Mouse (Mus musculus) bone marrow macrophage, adult 2 months (primary cell): ENCODE data around the gene Ccdc27. TPM values are rescaled to one million over a fixed set of nuclear protein-coding genes. Genes with fewer than 3 reads are reported as not detected.

Experiments used
- H3K27ac ChIP-seq: 2 replicates; pipeline ENCODE4 v1.5.1; 2012; ENCODE audit warnings: low read depth, low read length; ENCODE audit not compliant: insufficient read depth
- H3K4me1 ChIP-seq: 2 replicates; pipeline ENCODE4 v1.6.1; 2012; ENCODE audit warnings: low read length; ENCODE audit not compliant: control insufficient read depth, insufficient read depth
- H3K4me3 ChIP-seq: 2 replicates; pipeline ENCODE4 v1.5.1; 2012; ENCODE audit warnings: mild to moderate bottlenecking, low read length, moderate library complexity; ENCODE audit not compliant: insufficient read depth
- CTCF ChIP-seq: IDR thresholded peaks from 2 replicates; pipeline ENCODE4 v1.5.1; 2012; ENCODE audit warnings: low read depth, mild to moderate bottlenecking, low read length, moderate library complexity
- POLR2A ChIP-seq: IDR thresholded peaks from 2 replicates; pipeline ENCODE4 v1.6.1; 2012; ENCODE audit warnings: mild to moderate bottlenecking, low read depth, low read length, borderline replicate concordance
- polyA plus RNA-seq: library from polyadenylated mRNA; stranded (reverse); fragments of >200 nt; gene quantifications from 2 replicates; pipeline ENCODE4 v1.2.4, GENCODE M21; 2012; ENCODE audit not compliant: missing spikeins, insufficient read depth, insufficient read length

Ccdc27 gene
- polyA plus RNA-seq, 1 experiment, result not detected

DNA sequence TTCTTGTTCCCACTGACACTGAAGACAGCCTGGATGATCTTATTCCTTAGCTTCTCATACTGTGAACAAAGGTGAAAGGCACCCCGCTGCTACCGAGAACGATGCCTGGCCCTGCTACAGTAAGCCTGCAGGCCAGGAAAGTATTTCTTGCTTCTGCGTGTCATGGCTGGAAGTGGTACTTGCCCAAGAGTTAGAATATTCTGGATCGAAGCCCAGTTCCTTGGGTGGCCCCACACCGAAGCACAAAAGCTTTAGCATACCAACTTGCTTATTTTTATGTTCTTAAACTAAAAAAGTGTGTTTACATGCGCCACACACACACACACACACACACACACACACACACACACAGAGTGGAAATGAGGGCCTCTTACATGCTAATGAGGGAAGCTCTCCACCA is 14.4 kb downstream of the Ccdc27 start:
- no peak overlapping the region for H3K4me3 ChIP-seq
- TF ChIP-seq POLR2A, result no peak
- TF ChIP-seq CTCF, result no peak

DNA sequence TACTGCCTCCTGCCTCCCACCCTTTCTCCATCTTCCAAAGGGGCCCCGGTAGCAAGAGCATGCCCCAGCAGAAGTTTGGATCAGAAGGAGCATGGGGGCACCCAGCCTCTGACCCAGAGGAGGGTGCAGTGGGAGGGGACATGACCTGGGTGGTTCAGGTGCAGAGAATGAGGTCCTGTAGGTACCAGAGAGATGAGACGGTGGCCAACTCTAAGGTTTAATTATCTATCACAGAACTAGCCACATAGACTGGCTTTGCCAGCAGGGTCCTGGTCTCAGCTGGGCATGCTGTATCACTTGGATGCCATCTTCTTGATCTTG is 16.1 kb downstream of the Ccdc27 start:
- no peak overlapping the region for H3K4me3 ChIP-seq
- H3K27ac ChIP-seq, result no peak overlapping the region
- TF ChIP-seq POLR2A, result no peak
- TF ChIP-seq CTCF, result no peak
- no peaks in the 10 kb centered on the region for H3K4me1 ChIP-seq

More for the DNA sequence above, 14.4 kb downstream of the Ccdc27 start:
- H3K27ac ChIP-seq, result no peak overlapping the region
- H3K4me1 ChIP-seq, result no peaks in the 10 kb centered on the region

DNA sequence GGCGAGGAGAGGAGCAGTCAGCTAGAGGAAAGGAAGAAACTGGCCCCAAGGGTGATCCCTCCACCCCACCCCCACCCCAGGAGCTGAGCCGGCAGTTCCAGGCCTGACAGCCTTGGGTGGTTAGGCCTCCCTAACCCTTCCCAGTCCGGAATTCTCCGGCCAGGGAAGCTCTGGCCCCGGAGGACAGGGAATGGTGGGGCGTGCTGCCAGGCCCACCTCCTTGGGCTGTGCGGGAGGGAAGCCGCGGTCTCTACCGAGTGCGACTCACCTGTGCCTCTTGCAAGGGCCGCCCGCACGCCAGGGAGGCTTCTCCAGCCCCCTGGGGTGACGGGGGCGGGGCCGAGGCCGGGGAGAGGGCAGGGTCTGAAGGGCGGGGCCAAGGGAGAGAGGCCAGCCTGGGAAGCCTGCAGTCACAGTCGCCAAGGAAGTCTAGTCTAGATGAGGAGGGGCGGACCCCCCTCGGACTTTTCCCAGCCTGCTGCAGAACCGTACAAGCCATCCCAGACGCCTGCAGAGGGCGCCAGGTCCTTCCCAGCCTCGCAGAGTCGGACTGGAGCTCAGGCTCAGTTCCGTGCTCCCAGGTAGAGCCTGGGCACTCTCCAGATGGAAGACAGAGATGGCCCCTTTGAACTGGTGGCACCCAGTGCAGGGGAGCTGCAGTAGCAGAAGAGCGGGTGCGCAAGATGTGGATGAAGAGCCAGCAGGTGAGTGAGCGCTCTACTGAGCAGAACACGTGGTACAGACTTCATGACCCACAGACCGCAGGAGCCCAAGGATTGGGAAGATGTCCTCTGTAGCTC is 16.6 kb downstream of the Ccdc27 start, which contains the start of gene Smim1:
Gene Smim1, minus strand, starts transcription at position 590 of the 800 bp plus-strand sequence.
- Histone ChIP-seq H3K4me3 (peak within 1 kb of the TSS; percentile 25), H3K27ac (no peak within 1 kb of the TSS)
- TF ChIP-seq POLR2A, result no peak
- TF ChIP-seq CTCF, result 0 out of 2 replicates have a peak, but pooled peaks have one; percentile 12

DNA sequence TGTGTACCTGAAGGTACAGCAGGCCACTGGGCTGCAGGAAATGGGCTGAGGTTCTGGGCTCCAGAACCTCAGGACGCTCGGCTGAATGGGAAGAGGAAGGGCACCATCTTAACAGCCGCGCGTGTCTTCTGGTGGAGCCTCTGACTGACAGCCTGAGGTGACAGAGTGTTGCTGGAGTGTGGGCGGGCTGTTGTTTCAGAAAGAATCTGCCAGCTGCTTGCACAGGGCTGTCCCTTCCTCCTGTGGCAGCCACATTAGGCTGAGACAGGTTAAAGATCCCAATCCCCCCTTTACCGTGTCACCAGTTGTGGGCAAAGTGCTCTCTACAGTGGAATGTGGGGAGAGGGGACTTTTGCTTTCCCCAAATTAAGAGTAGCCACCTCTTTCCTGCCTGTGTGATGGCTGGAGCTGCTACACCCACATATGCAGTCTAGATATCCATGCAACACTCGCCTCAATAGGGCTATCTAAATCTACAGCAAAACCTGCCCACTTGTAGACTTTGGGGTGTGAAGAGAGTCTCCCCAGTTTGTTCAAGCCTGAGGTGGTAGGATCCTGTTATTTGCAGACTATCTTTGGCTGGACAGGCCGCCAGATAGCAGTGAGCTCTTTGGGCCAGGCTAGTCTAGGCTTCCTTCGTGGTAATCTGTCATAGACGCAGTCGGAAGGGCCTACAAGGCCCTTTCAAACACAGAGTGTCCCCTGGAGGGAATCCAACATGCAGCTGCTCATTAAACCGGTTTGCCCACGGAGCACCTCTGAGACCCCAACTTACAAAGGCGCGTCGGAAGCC is 17.6 kb downstream of the Ccdc27 start:
- H3K4me1 ChIP-seq, result no peaks in the 10 kb centered on the region
- no peak overlapping the region for H3K27ac ChIP-seq
- H3K4me3 ChIP-seq, result no peak overlapping the region
- no peak for TF ChIP-seq POLR2A

More for the DNA sequence above, 16.6 kb downstream of the Ccdc27 start, which contains the start of gene Smim1:
- no peaks in the 10 kb centered on the region for H3K4me1 ChIP-seq

DNA sequence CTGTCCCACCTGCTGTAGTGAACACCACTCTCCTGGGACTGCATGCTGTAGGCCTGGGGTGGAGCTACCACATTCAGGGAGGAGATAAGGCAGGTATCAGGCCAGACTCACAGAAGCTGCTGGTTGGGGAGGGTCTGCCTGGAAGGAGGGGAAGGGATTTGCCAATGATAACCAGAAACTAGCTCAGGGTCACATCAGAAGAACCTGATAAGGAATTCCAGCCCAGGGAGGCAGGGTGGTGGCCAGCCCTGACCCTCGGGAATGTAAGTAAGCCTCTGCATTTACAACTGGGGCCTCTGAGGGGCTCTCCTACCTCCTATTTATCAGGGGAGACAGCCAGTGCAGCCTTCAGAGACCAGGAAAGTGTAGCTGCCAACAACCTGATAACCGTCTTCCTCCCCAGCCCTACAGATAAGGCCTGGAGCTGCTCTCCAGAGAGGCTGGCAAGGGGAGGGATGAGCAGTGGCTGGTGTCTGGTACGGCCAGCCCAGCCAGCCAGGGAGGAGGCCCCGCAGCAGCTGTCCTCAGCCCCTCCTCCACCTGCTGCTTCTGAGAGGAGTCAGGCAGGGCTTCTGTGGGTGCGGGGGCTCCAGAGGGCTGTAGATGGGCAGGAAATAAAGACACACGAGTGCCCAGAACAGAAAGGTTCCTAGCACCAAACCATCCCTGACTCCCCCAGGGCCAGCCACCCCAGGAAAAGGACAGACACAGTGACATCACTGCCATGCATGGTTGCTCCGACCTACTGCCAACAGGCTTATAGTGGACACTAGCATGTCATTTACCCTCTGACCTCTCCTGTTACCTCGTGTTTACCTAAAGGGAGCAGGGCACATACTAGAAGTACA is 18.5 kb downstream of the Ccdc27 start:
- TF ChIP-seq CTCF (no peak), POLR2A (no peak)
- no peak overlapping the region for H3K4me3 ChIP-seq
- H3K4me1 ChIP-seq, result 0 out of 2 replicates have a peak, but pooled peaks cover 3% of the 10 kb centered on the region
- no peak overlapping the region for H3K27ac ChIP-seq

DNA sequence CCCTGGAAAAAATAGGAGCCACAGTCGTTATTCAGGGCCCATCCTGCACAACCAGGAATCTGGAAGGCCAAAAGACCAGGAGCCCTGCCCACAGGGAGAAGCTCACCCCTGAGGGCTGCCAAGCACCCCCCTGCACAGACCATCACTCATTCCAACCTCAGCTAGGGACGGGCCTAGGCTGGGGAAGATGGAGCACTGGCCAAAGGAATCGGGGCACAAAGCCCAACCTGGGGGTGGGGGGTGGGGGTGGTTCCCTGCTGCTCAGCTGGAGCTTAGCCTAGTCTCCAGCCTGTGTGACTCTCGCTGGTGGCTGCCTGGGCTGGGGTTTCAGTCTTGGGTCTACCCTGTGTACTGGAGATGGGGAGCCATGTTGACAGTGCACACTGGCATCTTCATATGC is 19.6 kb downstream of the Ccdc27 start:
- TF ChIP-seq POLR2A, result no peak
- TF ChIP-seq CTCF, result no peak
- no peak overlapping the region for H3K4me3 ChIP-seq
- H3K4me1 ChIP-seq, result 0 out of 2 replicates have a peak, but pooled peaks cover 4% of the 10 kb centered on the region
- no peak overlapping the region for H3K27ac ChIP-seq

DNA sequence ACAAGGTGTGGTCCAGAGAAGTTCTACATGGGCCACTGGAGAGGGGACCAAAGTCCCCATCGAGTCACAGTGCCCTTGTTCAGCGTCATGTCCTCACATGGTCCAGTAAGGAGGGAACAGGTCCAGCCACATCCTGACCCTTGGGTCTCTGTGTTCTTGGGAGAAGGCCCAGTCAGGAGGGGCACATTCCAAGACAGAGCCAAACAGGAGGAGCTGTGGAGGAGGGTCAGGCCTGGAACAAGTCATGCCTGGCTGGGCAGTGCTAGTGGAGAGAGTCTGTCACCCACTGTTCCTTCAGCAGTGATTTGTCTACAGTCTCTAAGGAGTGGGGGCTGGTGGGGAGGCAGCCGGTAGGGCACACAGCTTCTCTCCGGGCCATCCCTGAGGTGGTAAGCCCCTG is 20.1 kb downstream of the Ccdc27 start:
- TF ChIP-seq CTCF (no peak), POLR2A (no peak)
- H3K4me1 ChIP-seq, result 0 out of 2 replicates have a peak, but pooled peaks cover 4% of the 10 kb centered on the region
- no peak overlapping the region for H3K27ac ChIP-seq
- H3K4me3 ChIP-seq, result no peak overlapping the region

DNA sequence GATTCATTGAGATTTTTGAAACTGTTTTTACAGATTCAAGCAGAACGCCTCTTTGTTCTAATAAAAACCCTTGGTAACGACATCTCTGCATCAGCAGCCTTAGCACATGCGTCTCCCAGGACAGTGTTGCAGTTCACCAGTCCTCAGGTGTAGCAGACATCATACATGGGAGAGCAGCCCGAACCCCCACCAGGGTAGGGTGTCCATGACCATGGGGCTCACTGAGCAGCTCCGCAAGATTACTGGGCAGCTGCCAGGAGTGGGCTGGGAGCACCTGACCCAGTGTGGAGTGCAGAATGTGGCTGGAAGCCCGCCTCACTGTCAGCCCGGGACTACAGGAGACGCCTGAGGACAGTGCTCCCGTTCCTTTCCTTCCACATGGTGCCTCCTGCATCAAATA is 21.0 kb downstream of the Ccdc27 start:
- H3K27ac ChIP-seq, result no peak overlapping the region
- no peak overlapping the region for H3K4me3 ChIP-seq
- 0 out of 2 replicates have a peak, but pooled peaks cover 4% of the 10 kb centered on the region for H3K4me1 ChIP-seq
- no peak for TF ChIP-seq CTCF

DNA sequence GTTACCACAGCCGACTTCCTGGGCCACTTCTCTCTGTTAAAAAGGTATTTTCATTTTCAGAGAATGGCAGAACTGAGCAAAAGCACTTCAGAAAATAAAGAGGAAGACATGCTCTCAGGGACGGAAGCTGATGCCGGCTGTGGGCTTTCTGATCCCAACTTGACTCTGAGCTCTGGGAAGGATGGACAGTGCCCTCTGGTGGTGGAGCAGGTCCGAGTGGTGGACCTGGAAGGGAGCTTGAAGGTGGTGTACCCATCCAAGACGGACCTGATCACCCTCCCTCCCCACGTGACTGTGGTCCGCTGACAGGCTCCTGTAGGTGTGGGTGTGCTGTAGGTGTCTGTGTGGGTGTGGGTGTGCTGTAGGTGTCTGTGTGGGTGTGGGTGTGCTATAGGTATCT is 22.9 kb downstream of the Ccdc27 start:
- Histone ChIP-seq H3K4me1 (0 out of 2 replicates have a peak, but pooled peaks cover 4% of the 10 kb centered on the region), H3K27ac (no peak overlapping the region), H3K4me3 (no peak overlapping the region)
- no peak for TF ChIP-seq POLR2A
- peak; percentile 55 for TF ChIP-seq CTCF
